9 mouse cellular contexts compared by ENCODE assay signal in the genomic region with DNA sequence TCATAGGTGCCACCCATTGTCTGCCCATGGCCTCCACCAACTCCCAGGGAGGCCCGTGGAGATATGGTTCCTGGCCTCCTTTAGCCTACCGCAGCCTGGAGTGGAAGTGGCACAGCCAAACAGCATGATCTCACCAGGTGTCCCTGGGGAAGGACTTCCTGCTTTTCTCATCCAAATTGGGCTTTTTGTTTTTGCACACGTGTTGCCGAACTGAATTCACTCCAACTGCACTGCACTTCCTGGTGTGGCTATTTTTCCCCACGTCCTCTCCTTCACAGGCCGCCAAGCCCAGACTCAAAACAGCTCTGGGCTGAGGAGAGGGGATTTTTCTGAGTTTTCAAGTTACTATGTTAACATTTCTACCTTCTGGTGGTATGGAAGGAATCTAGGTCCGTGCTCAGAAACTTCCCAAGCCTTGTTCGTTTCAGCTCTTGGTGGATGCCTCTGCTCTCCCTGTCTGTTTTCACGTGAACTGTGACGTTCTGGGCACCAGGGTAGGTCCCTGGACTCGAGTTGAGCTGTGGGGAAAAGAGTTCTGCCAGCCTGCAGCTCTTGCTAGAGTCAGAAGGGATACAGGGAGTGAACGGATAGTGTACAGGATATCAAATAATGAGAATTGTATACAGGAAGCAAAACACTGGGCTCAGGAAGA. TPM values are rescaled to one million over a fixed set of nuclear protein-coding genes. Genes with fewer than 3 reads are reported as not detected.
DNase-seq lines count a peak whose midpoint lies in the region; ATAC-seq lines count a peak whose summit lies in the region.
"Had no signal": no experiment of that assay in that cellular context is flagged by ENCODE, and none has a peak within 500 bp of the region (broad histone marks: within the 10 kb centered on the region; RNA-seq: fewer than 3 reads in every experiment).

No protein-coding gene starts in this region.

- peak overlapping the region; percentile 0; the same call in 1 of the 2 replicates for H3K4me2 ChIP-seq in limb, embryonic 12.5 days

- peaks cover 74% of the 10 kb centered on the region for H3K4me1 ChIP-seq in embryonic facial prominence, embryonic 10.5 days
- H3K4me1 ChIP-seq in limb, embryonic 12.5 days (replicated peaks): peaks cover 56% of the 10 kb centered on the region

- intact Hi-C loops in heart, postnatal 25 days (cut with DNase I): no loop called here

- H3K36me3 ChIP-seq in embryonic facial prominence, embryonic 10.5 days (replicated peaks): peaks cover 10% of the 10 kb centered on the region; the same call in 1 of the 2 replicates
- peaks cover 27% of the 10 kb centered on the region for H3K36me3 ChIP-seq in limb, embryonic 12.5 days

- no peak for ATAC-seq in limb, embryonic 12.5 days (ENCODE audit: insufficient number of reproducible peaks, insufficient read depth, low FRiP score, low TSS enrichment, low read depth)

- H3K27ac ChIP-seq in embryonic facial prominence, embryonic 10.5 days (replicated peaks): peak overlapping the region; percentile 75
- H3K27ac ChIP-seq in limb, embryonic 12.5 days: peak overlapping the region; percentile 90

- no peak overlapping the region for H3K9ac ChIP-seq in limb, embryonic 12.5 days (replicated peaks)

- WGBS in embryonic facial prominence, embryonic 10.5 days: 26% methylated on average over 12 of the region's 12 CpGs
- 32% methylated on average over 12 of the region's 12 CpGs for WGBS in limb, embryonic 12.5 days

- H3K9me3 ChIP-seq in embryonic facial prominence, embryonic 10.5 days: no peaks in the 10 kb centered on the region
- no peaks in the 10 kb centered on the region for H3K9me3 ChIP-seq in limb, embryonic 12.5 days

- DNase-seq in embryo, embryonic 10 days (ENCODE audit: low spot score): peak; percentile 38
- DNase-seq in embryo, embryonic 9.5 days (ENCODE audit: extremely low spot score): no peak
- DNase-seq in embryonic facial prominence, embryonic 10.5 days (ENCODE audit: low spot score): no peak
- DNase-seq in heart, postnatal 25 days (ENCODE audit: low spot score): peak; percentile 54
- no peak for DNase-seq in right cerebral cortex, postnatal 4 days
- no peak for DNase-seq in spleen, postnatal 4 days (ENCODE audit: low spot score in 2 of 2)
- DNase-seq in left cerebral cortex, adult 9 months (ENCODE audit: low spot score in 2 of 2): no peak

- H3K27me3 ChIP-seq in embryonic facial prominence, embryonic 10.5 days (replicated peaks; ENCODE audit: low read depth, poor library complexity, severe bottlenecking): no peaks in the 10 kb centered on the region
- H3K27me3 ChIP-seq in limb, embryonic 12.5 days: no peaks in the 10 kb centered on the region

- no peak overlapping the region for H3K4me3 ChIP-seq in embryonic facial prominence, embryonic 10.5 days
- H3K4me3 ChIP-seq in limb, embryonic 12.5 days (replicated peaks): no peak overlapping the region
- H3K4me3 ChIP-seq: erythroblast, embryonic 14.5 days had no signal

RNA-seq across cellular contexts. Expression of a gene that starts 13.1 kb away (rescaled TPM):
- 11.3 and 13.9 TPM in 2 replicates for polyA plus RNA-seq in embryonic facial prominence, embryonic 10.5 days (2016; fragmentation: Nextera tagmentation; extraction: Ambion mirVana)
- total RNA-seq in heart, postnatal 25 days (2021): 10 to 100 TPM; 36.2 to 78.2 TPM
- polyA plus RNA-seq in limb, embryonic 12.5 days (2016; fragmentation: Nextera tagmentation; extraction: Ambion mirVana): 15.6 TPM in 2 replicates

RNA-seq across cellular contexts. Expression of a gene that starts 16.8 kb away (rescaled TPM):
- 2.9 and 3.0 TPM in 2 replicates for polyA plus RNA-seq in embryonic facial prominence, embryonic 10.5 days (2016; fragmentation: Nextera tagmentation; extraction: Ambion mirVana)
- total RNA-seq in heart, postnatal 25 days (2021): 1 to 10 TPM; 1.6 to 1.9 TPM
- 2.9 and 3.4 TPM in 2 replicates for polyA plus RNA-seq in limb, embryonic 12.5 days (2016; fragmentation: Nextera tagmentation; extraction: Ambion mirVana)

Comparison
In these comparisons a context has a peak if more than half of its experiments do, and no peak if none do; other contexts are left out.
1. DNase-seq: peak in embryo, embryonic 10 days (single experiment) and heart, postnatal 25 days (single experiment); none in embryo, embryonic 9.5 days (single experiment), embryonic facial prominence, embryonic 10.5 days (single experiment), right cerebral cortex, postnatal 4 days (single experiment), spleen, postnatal 4 days (0 of 2) and left cerebral cortex, adult 9 months (0 of 2).